Mouse (Mus musculus): ENCODE data around the gene Mfap3l. TPM values are rescaled to one million over a fixed set of nuclear protein-coding genes. Genes with fewer than 3 reads are reported as not detected.
A peak's percentile ranks its signal among the peaks of the same experiment; 100 is the strongest.
"Not testable (repeated sequence)": the region's sequence is repeated elsewhere in the genome, so short reads cannot be mapped to it uniquely, and the experiment has no call there.

Mfap3l gene
- 7.6 and 8.0 TPM in 2 replicates for polyA plus RNA-seq (2015; fragmentation: Nextera tagmentation; extraction: Ambion mirVana)

- Histone ChIP-seq H3K4me3 (ENCODE audit: low read depth, low read length) (peak within 1 kb of the TSS; percentile 60), H3K36me3 (ENCODE audit: control insufficient read depth, insufficient read depth, low read length) (no peaks in the 10 kb centered on the region), H3K9me3 (ENCODE audit: control insufficient read depth, low read length) (no peaks in the 10 kb centered on the region), H3K27ac (replicated peaks) (peak within 1 kb of the TSS; percentile 81), H3K4me1 (replicated peaks; ENCODE audit: control insufficient read depth, insufficient read depth) (0 out of 2 replicates have a peak, but pooled peaks cover 6% of the 10 kb centered on the region), H3K9ac (ENCODE audit: low read length) (peak within 1 kb of the TSS; percentile 65), H3K27me3 (ENCODE audit: control insufficient read depth, insufficient read depth, low read length) (no peaks in the 10 kb centered on the region), H3K4me2 (replicated peaks; ENCODE audit: low read depth) (peak within 1 kb of the TSS; percentile 98)
- DNase-seq (ENCODE audit: low spot score), result peak; percentile 93
- peak; percentile 100 for ATAC-seq (ENCODE audit: low FRiP score, low TSS enrichment)
- under 1% methylated on average over 54 of the region's 60 CpGs for WGBS
- TF ChIP-seq EP300 (optimal IDR thresholded peaks at IDR 0.05) (no peak), CTCF (IDR thresholded peaks at IDR 0.05; ENCODE audit: low read depth) (peak; percentile 51)
Observed at GRCm38 (mm10) chr8:60632250-60632932, at the start of gene Mfap3l. Gene Mfap3l (plus strand): TSS chr8:60632827.

- 71% methylated on average over 2 of the region's 2 CpGs for WGBS
Observed at GRCm38 (mm10) chr8:60583369-60583768, 49.3 kb upstream of the Mfap3l start.

GRCm38 (mm10) chr8:60591352-60592105 lies 41.1 kb upstream of the Mfap3l start:
- not testable (repeated sequence) for H3K36me3 ChIP-seq (ENCODE audit: control insufficient read depth, insufficient read depth, low read length); H3K27ac ChIP-seq (replicated peaks); H3K4me1 ChIP-seq (replicated peaks; ENCODE audit: control insufficient read depth, insufficient read depth); DNase-seq (ENCODE audit: low spot score); H3K9me3 ChIP-seq (ENCODE audit: control insufficient read depth, low read length); ATAC-seq (ENCODE audit: low FRiP score, low TSS enrichment); H3K4me2 ChIP-seq (replicated peaks; ENCODE audit: low read depth); H3K27me3 ChIP-seq (ENCODE audit: control insufficient read depth, insufficient read depth, low read length); H3K4me3 ChIP-seq (ENCODE audit: low read depth, low read length); H3K9ac ChIP-seq (ENCODE audit: low read length)
- WGBS, result 86% methylated on average over 29 of the region's 29 CpGs

More at GRCm38 (mm10) chr8:60583369-60583768, 49.3 kb upstream of the Mfap3l start:
- no peaks in the 10 kb centered on the region for H3K9me3 ChIP-seq (ENCODE audit: control insufficient read depth, low read length)
- no peaks in the 10 kb centered on the region for H3K4me1 ChIP-seq (replicated peaks; ENCODE audit: control insufficient read depth, insufficient read depth)
- H3K4me2 ChIP-seq (replicated peaks; ENCODE audit: low read depth), result no peak overlapping the region
- DNase-seq (ENCODE audit: low spot score) (no peak), ATAC-seq (ENCODE audit: low FRiP score, low TSS enrichment) (no peak)
- no peak overlapping the region for H3K27ac ChIP-seq (replicated peaks)
- H3K4me3 ChIP-seq (ENCODE audit: low read depth, low read length), result no peak overlapping the region
- no peak for TF ChIP-seq CTCF (IDR thresholded peaks at IDR 0.05; ENCODE audit: low read depth)
- TF ChIP-seq EP300 (optimal IDR thresholded peaks at IDR 0.05), result no peak
- H3K9ac ChIP-seq (ENCODE audit: low read length), result no peak overlapping the region
- no peaks in the 10 kb centered on the region for H3K36me3 ChIP-seq (ENCODE audit: control insufficient read depth, insufficient read depth, low read length)
- H3K27me3 ChIP-seq (ENCODE audit: control insufficient read depth, insufficient read depth, low read length), result no peaks in the 10 kb centered on the region

GRCm38 (mm10) chr8:60594761-60595160 lies 37.9 kb upstream of the Mfap3l start:
- DNase-seq (ENCODE audit: low spot score) (no peak), ATAC-seq (ENCODE audit: low FRiP score, low TSS enrichment) (no peak)
- Histone ChIP-seq H3K4me3 (ENCODE audit: low read depth, low read length) (no peak overlapping the region), H3K4me1 (replicated peaks; ENCODE audit: control insufficient read depth, insufficient read depth) (no peaks in the 10 kb centered on the region), H3K9me3 (ENCODE audit: control insufficient read depth, low read length) (no peaks in the 10 kb centered on the region), H3K4me2 (replicated peaks; ENCODE audit: low read depth) (no peak overlapping the region), H3K27me3 (ENCODE audit: control insufficient read depth, insufficient read depth, low read length) (no peaks in the 10 kb centered on the region), H3K27ac (replicated peaks) (no peak overlapping the region), H3K36me3 (ENCODE audit: control insufficient read depth, insufficient read depth, low read length) (no peaks in the 10 kb centered on the region), H3K9ac (ENCODE audit: low read length) (no peak overlapping the region)
- TF ChIP-seq EP300 (optimal IDR thresholded peaks at IDR 0.05), result no peak
- peak; percentile 64 for TF ChIP-seq CTCF (IDR thresholded peaks at IDR 0.05; ENCODE audit: low read depth)
- 60% methylated on average over 3 of the region's 3 CpGs for WGBS

GRCm38 (mm10) chr8:60611580-60612111 lies 21.0 kb upstream of the Mfap3l start:
- Histone ChIP-seq H3K4me3 (ENCODE audit: low read depth, low read length) (no peak overlapping the region), H3K9me3 (ENCODE audit: control insufficient read depth, low read length) (no peaks in the 10 kb centered on the region), H3K4me1 (replicated peaks; ENCODE audit: control insufficient read depth, insufficient read depth) (no peaks in the 10 kb centered on the region), H3K27ac (replicated peaks) (no peak overlapping the region), H3K4me2 (replicated peaks; ENCODE audit: low read depth) (no peak overlapping the region), H3K36me3 (ENCODE audit: control insufficient read depth, insufficient read depth, low read length) (no peaks in the 10 kb centered on the region), H3K27me3 (ENCODE audit: control insufficient read depth, insufficient read depth, low read length) (no peaks in the 10 kb centered on the region), H3K9ac (ENCODE audit: low read length) (no peak overlapping the region)
- DNase-seq (ENCODE audit: low spot score) (no peak), ATAC-seq (ENCODE audit: low FRiP score, low TSS enrichment) (no peak)
- TF ChIP-seq CTCF (IDR thresholded peaks at IDR 0.05; ENCODE audit: low read depth) (no peak), EP300 (optimal IDR thresholded peaks at IDR 0.05) (no peak)

GRCm38 (mm10) chr8:60616928-60617327 lies 15.7 kb upstream of the Mfap3l start:
- no peak overlapping the region for H3K4me3 ChIP-seq (ENCODE audit: low read depth, low read length)
- H3K9ac ChIP-seq (ENCODE audit: low read length), result no peak overlapping the region
- H3K4me2 ChIP-seq (replicated peaks; ENCODE audit: low read depth), result no peak overlapping the region
- ATAC-seq (ENCODE audit: low FRiP score, low TSS enrichment), result no peak
- WGBS, result 31% methylated on average over 2 of the region's 2 CpGs
- DNase-seq (ENCODE audit: low spot score), result peak; percentile 34
- TF ChIP-seq EP300 (optimal IDR thresholded peaks at IDR 0.05) (no peak), CTCF (IDR thresholded peaks at IDR 0.05; ENCODE audit: low read depth) (peak; percentile 75)
- no peaks in the 10 kb centered on the region for H3K36me3 ChIP-seq (ENCODE audit: control insufficient read depth, insufficient read depth, low read length)
- H3K27me3 ChIP-seq (ENCODE audit: control insufficient read depth, insufficient read depth, low read length), result no peaks in the 10 kb centered on the region
- no peak overlapping the region for H3K27ac ChIP-seq (replicated peaks)
- no peaks in the 10 kb centered on the region for H3K4me1 ChIP-seq (replicated peaks; ENCODE audit: control insufficient read depth, insufficient read depth)
- H3K9me3 ChIP-seq (ENCODE audit: control insufficient read depth, low read length), result no peaks in the 10 kb centered on the region
